Mouse (Mus musculus) gonadal fat pad, adult 2 months (tissue): Measurements from ENCODE around the gene Gm9603. TPM values are rescaled to one million over a fixed set of nuclear protein-coding genes. Genes with fewer than 3 reads are reported as not detected.
"Not testable (repeated sequence)": the region's sequence is repeated elsewhere in the genome, so short reads cannot be mapped to it uniquely, and the experiment has no call there.

Source experiments
- DNase-seq: peaks from one replicate; pipeline ENCODE4 v3.0.0-alpha.2; 2012; ENCODE audit warnings: low read depth
- polyA plus RNA-seq: library from polyadenylated mRNA; depleted of rRNA; stranded (reverse); fragments of >200 nt; gene quantifications from 2 replicates; pipeline ENCODE4 v1.2.3, GENCODE M21; 2012; rRNA removed

Gm9603 gene
- not detected in 2 replicates for polyA plus RNA-seq

GRCm38 (mm10) chr14:5687357-5687756 is at the start of gene Gm9603:
Gene Gm9603 (minus strand): TSS chr14:5687457.
- DNase-seq: not testable (repeated sequence)

- DNase-seq: not testable (repeated sequence)
These were observed 54.3 kb downstream of the Gm9603 start, which contains the start of gene Gm8265 for GRCm38 (mm10) chr14:5632928-5633327. Gene Gm8265 (minus strand): TSS chr14:5633028.

Other genes starting within 250 kb of the Gm9603 start
- gene Gm3194, start 232.0 kb downstream of the Gm9603 start, polyA plus RNA-seq: 0.81 TPM in 1 of 2 replicates, not detected in the other
- gene Gm8246, start 209.6 kb downstream of the Gm9603 start, polyA plus RNA-seq: not detected in 2 replicates
- gene Gm3187, start 203.2 kb downstream of the Gm9603 start, polyA plus RNA-seq: not detected in 2 replicates
- gene Gm3488, start 185.8 kb downstream of the Gm9603 start, polyA plus RNA-seq: 0.15 and 0.51 TPM in 2 replicates
- gene Gm3532, start 149.0 kb downstream of the Gm9603 start, polyA plus RNA-seq: not detected in 2 replicates
- not detected in 2 replicates for gene Gm8265, start 54.4 kb downstream of the Gm9603 start, polyA plus RNA-seq
- 1.4 and 3.4 TPM in 2 replicates for gene Gm3373, start 54.1 kb upstream of the Gm9603 start, polyA plus RNA-seq
- gene Gm3383, start 120.5 kb upstream of the Gm9603 start, polyA plus RNA-seq: 0.93 and 2.2 TPM in 2 replicates
- not detected in 2 replicates for gene Gm3424, start 142.9 kb upstream of the Gm9603 start, polyA plus RNA-seq
- gene Gm8237, start 192.9 kb upstream of the Gm9603 start, polyA plus RNA-seq: 0.05 and 0.09 TPM in 2 replicates